Mouse (Mus musculus): ENCODE results near the gene Hes3.

Hes3 gene

DNA sequence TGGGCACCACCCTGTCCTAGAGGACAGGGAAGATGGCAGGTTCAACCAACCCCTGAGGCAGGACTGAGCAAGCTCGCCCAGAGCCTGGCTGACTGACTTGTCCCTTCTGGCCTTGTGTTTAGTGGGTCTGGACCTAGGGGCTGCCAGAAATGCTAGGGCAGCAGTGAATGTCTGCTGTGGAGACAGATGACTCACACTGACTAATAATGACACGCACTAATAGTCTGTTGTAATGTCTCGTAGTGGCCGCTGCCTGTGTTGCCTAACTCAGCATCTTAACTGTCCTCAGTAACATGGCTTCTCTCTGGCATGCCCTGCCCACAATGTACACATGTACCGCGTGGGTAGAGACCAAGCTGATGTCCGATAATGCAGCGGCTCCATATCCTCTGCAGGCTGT is 31.0 kb downstream of the Hes3 start:
- DNase-seq (ENCODE audit: low read depth in 1 of 2, low spot score in 2 of 2) = no peak

DNA sequence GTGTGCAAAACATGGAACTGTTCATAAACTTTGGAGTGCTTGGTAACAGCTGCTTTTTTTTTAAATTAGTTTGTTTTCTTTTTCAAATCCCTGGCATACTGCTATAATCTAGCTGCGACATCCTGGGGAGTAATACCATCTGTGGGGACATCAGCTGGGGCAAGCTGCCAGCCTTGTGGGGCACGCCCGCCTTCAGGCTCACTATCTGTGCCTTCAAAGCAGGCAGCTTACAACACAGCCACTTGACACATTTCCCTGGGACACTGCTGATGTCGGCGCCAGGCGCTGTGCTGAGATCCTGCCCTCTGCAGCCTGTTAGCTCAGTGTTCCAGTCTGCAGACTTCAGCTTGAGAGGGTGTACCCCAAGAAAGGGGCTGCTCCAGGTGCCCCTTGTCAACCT is 34.4 kb downstream of the Hes3 start:
- no peak for DNase-seq (ENCODE audit: low read depth in 1 of 2, low spot score in 2 of 2)

DNA sequence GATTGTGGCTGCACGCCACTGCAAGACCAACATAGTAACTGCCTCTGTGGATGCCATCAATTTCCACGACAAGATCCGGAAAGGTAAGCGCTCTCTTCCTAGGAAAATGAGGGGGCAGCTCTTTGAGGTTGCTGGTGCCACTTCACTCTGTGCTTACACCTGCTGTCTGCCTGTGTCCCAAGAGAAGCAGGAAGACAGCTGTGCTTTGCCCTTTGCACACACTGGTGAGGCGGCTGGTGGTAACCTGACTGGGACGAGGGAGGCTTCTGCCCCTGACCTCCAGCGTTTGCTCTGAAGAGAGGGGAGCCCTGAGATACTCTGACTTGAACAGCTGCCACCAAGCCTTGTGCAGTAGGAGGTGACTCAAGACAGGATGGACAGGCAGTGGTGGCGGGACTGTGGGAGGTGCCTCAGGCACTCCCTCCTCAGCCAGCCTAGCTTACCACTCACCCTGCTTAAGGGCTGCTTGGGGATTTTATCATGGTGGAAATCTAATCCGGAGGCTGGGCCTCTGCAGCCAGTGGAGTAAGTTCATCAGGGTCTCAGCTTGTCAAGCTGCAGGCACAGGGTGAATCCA is 38.2 kb downstream of the Hes3 start:
- DNase-seq (ENCODE audit: low read depth in 1 of 2, low spot score in 2 of 2) = no peak

DNA sequence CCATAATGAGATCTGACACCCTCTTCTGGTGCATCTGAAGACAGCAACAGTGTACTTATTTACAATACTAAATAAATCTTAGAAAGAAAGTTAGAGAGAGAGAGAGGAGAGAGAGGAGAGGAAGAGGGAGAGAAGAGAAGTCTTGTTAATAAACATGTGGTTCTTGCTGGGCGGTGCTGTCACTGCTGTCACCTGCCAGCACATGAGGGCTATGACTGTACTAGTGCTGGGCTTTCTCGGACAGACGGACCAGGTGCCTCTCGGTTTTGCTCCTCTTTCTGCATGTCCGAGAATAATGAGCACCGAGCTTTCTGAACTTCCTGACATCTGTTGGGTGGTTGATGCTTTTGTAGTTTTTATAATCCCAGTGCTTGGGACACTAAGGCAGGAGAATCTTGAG is 40.8 kb downstream of the Hes3 start:
- no peak for DNase-seq (ENCODE audit: low read depth in 1 of 2, low spot score in 2 of 2)

DNA sequence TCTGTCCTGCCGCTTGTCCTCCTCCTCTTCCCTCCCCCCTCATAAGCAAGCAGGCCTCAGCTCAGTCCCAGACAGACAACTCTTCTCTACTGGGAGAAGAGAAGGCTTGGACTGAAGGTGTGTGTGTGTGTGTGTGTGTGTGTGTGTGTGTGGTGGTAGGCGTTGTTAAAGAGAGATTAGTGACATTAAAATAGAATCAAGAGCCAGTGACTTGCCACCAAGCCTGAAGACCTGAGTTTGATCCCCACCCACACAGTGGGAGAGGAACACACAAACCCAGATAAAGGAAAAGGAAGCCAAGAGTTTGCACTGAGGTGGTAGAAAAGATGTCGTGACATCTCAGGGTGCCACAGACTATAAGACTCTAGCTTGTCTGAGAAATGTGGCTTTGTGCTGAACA is 44.3 kb downstream of the Hes3 start:
- DNase-seq (ENCODE audit: low read depth in 1 of 2, low spot score in 2 of 2) = no peak

DNA sequence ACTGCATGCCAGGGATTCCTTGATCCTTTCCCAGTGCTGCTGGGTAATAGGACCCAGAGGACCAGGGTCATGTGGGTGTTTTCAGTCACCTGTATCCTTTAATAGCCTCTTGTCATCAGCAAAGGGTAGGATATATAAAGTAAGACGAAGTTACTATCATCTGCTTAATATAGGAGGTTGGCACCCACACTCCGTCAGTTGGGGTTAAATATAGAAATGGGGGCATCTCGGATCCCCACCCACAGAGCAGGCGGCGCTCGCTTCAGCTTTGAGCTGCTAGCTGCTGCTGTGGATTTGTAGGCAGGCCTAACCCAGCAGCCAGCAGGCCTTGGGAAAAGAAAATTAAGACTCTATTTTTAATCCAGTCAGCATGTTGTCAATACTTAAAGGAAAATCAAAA is 45.5 kb downstream of the Hes3 start:
- no peak for DNase-seq (ENCODE audit: low read depth in 1 of 2, low spot score in 2 of 2)

DNA sequence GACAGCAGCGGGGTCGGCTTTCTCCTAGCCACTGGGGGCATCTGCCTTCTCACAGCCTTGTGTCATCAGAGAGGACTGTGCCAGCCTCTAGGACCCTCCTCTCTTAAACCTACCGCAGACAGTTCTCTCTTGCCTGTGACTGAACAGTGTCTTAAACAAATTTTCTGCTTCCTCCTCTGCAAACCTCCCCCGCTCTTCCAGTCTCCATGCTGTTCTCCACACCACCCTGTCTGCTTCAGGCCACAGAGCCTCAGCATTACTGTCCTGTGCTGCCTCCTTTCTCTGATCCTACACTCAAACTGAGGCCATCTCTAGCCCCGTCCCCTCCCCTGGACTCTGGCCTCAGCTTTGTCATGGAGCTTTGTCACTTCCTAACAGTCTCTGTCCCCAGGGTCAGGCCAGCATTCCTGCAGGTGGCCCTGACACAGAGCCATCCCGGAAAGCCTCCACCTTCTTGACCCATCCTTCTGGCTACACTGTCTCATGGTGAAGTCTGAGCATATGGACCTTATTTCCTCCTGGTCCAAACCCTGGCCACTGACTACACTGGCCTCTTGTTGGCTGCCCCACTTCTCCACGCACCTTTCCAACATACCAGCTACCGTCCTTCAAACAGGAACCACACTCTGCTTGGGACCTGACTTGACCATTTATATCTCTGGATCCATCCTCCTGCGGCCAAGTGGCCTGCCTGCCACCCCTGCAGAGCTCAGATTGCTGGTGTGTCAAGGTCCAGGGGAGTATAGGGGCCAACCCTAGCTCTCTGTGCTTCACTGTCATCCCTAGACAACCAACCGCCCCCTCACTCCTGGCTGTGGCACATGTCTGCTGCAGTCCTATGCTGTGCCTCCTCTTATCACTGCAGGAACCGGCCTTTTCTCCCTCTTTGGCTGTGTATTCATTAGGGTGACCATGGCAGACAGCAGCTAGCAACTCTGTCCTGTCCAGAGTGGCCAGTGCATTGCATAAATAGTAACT is 46.6 kb downstream of the Hes3 start:
- no peak for DNase-seq (ENCODE audit: low read depth in 1 of 2, low spot score in 2 of 2)

DNA sequence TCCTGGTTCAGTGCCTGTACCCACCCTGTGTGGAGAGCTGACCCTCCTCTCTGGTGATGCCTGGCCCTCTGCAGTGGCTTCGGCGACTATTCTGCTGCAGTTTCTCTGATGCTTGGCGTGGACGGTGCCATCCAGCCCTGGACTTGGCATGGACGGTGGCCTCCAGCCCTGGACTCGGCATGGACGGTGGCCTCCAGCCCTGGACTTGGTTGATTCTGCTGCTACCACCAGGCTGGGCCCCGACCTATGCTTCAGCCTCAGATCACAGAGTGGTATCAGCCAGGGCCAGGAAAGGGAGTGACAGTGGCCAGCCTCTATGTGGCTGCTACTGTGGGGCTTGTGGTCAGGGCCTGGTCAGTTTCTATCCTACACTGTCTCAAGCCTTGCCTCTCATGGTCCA is 47.5 kb downstream of the Hes3 start:
- no peak for DNase-seq (ENCODE audit: low read depth in 1 of 2, low spot score in 2 of 2)

DNA sequence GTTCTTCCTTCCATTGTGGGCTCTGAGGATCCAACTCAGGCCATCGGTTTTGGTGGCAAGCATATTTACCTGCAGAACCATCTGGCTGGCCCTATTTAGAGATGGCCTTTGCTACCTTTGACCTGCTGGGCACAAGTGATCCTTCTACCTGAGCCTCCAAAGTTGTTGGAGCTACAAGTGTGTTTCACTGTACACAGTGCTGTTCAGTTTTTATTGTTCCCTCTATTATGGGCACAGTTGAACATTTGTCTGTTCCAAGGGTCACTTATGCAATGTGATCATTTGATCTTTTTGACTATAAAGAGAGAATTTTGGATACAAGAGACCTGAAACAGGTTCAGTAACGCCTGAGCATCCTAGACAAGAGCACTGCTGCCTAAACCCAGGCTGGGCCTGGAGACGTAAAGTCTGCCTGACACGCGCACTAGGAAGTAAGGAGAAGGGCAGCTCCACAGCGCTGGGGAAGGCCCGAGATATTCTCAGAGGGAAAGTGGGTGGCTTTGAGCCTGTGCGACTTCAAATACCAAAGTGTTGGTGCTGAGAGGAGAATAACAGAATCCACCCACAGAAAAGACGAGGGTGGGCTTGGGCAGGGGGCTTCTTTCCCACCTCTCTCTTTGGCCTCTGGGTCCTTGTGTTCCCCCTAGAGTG is 48.1 kb downstream of the Hes3 start:
- DNase-seq (ENCODE audit: low read depth in 1 of 2, low spot score in 2 of 2) = no peak

DNA sequence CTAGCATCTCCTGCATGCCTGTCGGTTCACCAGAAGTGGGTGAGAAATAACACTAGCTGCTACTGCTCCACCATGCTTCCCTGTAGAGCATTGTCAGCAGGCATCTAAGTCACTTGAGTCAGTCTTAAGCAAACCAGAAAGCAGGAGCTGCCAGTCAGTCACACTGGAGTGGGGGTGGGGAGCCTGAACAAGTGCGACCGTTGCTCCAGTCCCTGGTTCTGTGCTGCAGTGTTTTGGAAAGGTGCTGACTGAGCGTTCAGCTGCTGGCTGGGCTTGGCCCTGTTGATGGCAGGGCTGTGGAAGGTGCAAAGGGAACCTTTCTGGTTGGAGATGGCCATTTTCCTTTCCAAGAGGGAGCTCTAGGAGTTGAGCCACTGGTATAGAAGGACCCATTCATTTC is 51.5 kb downstream of the Hes3 start:
- DNase-seq (ENCODE audit: low read depth in 1 of 2, low spot score in 2 of 2) = no peak

All from monocyte, adult 2 months (primary cell).